Mouse (Mus musculus): ENCODE measurements around the gene Rassf2. TPM values are rescaled to one million over a fixed set of nuclear protein-coding genes. Genes with fewer than 3 reads are reported as not detected.

Rassf2 gene
- 28.2 and 29.0 TPM in 2 replicates for polyA plus RNA-seq (2014; fragmentation: Nextera tagmentation; extraction: Ambion mirVana)

GRCm38 (mm10) chr2:132029646-132030417 lies at the start of gene Rassf2:
Gene Rassf2, minus strand, starts transcription at chr2:132030258.
- Histone ChIP-seq H3K27me3 (ENCODE audit: control insufficient read depth, insufficient read depth, low read length) (no peaks in the 10 kb centered on the region), H3K4me1 (replicated peaks; ENCODE audit: control insufficient read depth, insufficient read depth, low read length) (peaks cover 30% of the 10 kb centered on the region), H3K9me3 (ENCODE audit: control insufficient read depth, low read length) (no peaks in the 10 kb centered on the region), H3K27ac (peak within 1 kb of the TSS; percentile 92), H3K4me3 (replicated peaks; ENCODE audit: low read length) (peak within 1 kb of the TSS; percentile 58), H3K36me3 (replicated peaks; ENCODE audit: control insufficient read depth, insufficient read depth) (no peaks in the 10 kb centered on the region), H3K4me2 (replicated peaks) (peak within 1 kb of the TSS; percentile 75), H3K9ac (peak within 1 kb of the TSS; percentile 80)
- under 1% methylated on average over 34 of the region's 48 CpGs for WGBS
- peak; percentile 82 for DNase-seq (ENCODE audit: low spot score)
- peak; percentile 93 for ATAC-seq (ENCODE audit: low FRiP score)

- H3K27me3 ChIP-seq (ENCODE audit: control insufficient read depth, insufficient read depth, low read length): no peaks in the 10 kb centered on the region
- no peak for ATAC-seq (ENCODE audit: low FRiP score)
- no peak overlapping the region for H3K27ac ChIP-seq
- 87% methylated on average over 5 of the region's 5 CpGs for WGBS
- DNase-seq (ENCODE audit: low spot score): no peak
- H3K9me3 ChIP-seq (ENCODE audit: control insufficient read depth, low read length): no peaks in the 10 kb centered on the region
- no peak overlapping the region for H3K9ac ChIP-seq
- peaks cover 55% of the 10 kb centered on the region for H3K36me3 ChIP-seq (replicated peaks; ENCODE audit: control insufficient read depth, insufficient read depth)
- H3K4me2 ChIP-seq (replicated peaks): no peak overlapping the region
- H3K4me3 ChIP-seq (replicated peaks; ENCODE audit: low read length): no peak overlapping the region
- no peaks in the 10 kb centered on the region for H3K4me1 ChIP-seq (replicated peaks; ENCODE audit: control insufficient read depth, insufficient read depth, low read length)
Observed at GRCm38 (mm10) chr2:132079139-132079538, 49.1 kb upstream of the Rassf2 start.

GRCm38 (mm10) chr2:132073052-132073451 lies 43.0 kb upstream of the Rassf2 start:
- no peak overlapping the region for H3K9ac ChIP-seq
- H3K4me2 ChIP-seq (replicated peaks): no peak overlapping the region
- H3K4me1 ChIP-seq (replicated peaks; ENCODE audit: control insufficient read depth, insufficient read depth, low read length): no peaks in the 10 kb centered on the region
- no peak overlapping the region for H3K4me3 ChIP-seq (replicated peaks; ENCODE audit: low read length)
- H3K27ac ChIP-seq: no peak overlapping the region
- no peak for ATAC-seq (ENCODE audit: low FRiP score)
- peaks cover 85% of the 10 kb centered on the region for H3K36me3 ChIP-seq (replicated peaks; ENCODE audit: control insufficient read depth, insufficient read depth)
- DNase-seq (ENCODE audit: low spot score): no peak
- 73% methylated on average over 3 of the region's 3 CpGs for WGBS
- no peaks in the 10 kb centered on the region for H3K27me3 ChIP-seq (ENCODE audit: control insufficient read depth, insufficient read depth, low read length)
- no peaks in the 10 kb centered on the region for H3K9me3 ChIP-seq (ENCODE audit: control insufficient read depth, low read length)

- no peak overlapping the region for H3K4me2 ChIP-seq (replicated peaks)
- no peaks in the 10 kb centered on the region for H3K4me1 ChIP-seq (replicated peaks; ENCODE audit: control insufficient read depth, insufficient read depth, low read length)
- DNase-seq (ENCODE audit: low spot score) (no peak), ATAC-seq (ENCODE audit: low FRiP score) (no peak)
- H3K27ac ChIP-seq: no peak overlapping the region
- no peak overlapping the region for H3K9ac ChIP-seq
- WGBS: 89% methylated on average over 10 of the region's 10 CpGs
- no peak overlapping the region for H3K4me3 ChIP-seq (replicated peaks; ENCODE audit: low read length)
- H3K36me3 ChIP-seq (replicated peaks; ENCODE audit: control insufficient read depth, insufficient read depth): peaks cover 83% of the 10 kb centered on the region
- no peaks in the 10 kb centered on the region for H3K27me3 ChIP-seq (ENCODE audit: control insufficient read depth, insufficient read depth, low read length)
- H3K9me3 ChIP-seq (ENCODE audit: control insufficient read depth, low read length): no peaks in the 10 kb centered on the region
Observed at GRCm38 (mm10) chr2:132069985-132070735, 40.1 kb upstream of the Rassf2 start.

GRCm38 (mm10) chr2:132064185-132064831 lies 34.2 kb upstream of the Rassf2 start:
- peaks cover 71% of the 10 kb centered on the region for H3K36me3 ChIP-seq (replicated peaks; ENCODE audit: control insufficient read depth, insufficient read depth)
- no peak overlapping the region for H3K27ac ChIP-seq
- no peak overlapping the region for H3K9ac ChIP-seq
- WGBS: 83% methylated on average over 11 of the region's 11 CpGs
- no peaks in the 10 kb centered on the region for H3K27me3 ChIP-seq (ENCODE audit: control insufficient read depth, insufficient read depth, low read length)
- H3K4me3 ChIP-seq (replicated peaks; ENCODE audit: low read length): no peak overlapping the region
- DNase-seq (ENCODE audit: low spot score): no peak
- ATAC-seq (ENCODE audit: low FRiP score): no peak; the same call in 1 of the 2 replicates
- no peaks in the 10 kb centered on the region for H3K4me1 ChIP-seq (replicated peaks; ENCODE audit: control insufficient read depth, insufficient read depth, low read length)
- no peaks in the 10 kb centered on the region for H3K9me3 ChIP-seq (ENCODE audit: control insufficient read depth, low read length)
- no peak overlapping the region for H3K4me2 ChIP-seq (replicated peaks)

- ATAC-seq (ENCODE audit: low FRiP score): no peak
- DNase-seq (ENCODE audit: low spot score): no peak
- Histone ChIP-seq H3K4me2 (replicated peaks) (no peak overlapping the region), H3K4me1 (replicated peaks; ENCODE audit: control insufficient read depth, insufficient read depth, low read length) (no peaks in the 10 kb centered on the region), H3K9ac (no peak overlapping the region), H3K27me3 (ENCODE audit: control insufficient read depth, insufficient read depth, low read length) (no peaks in the 10 kb centered on the region), H3K9me3 (ENCODE audit: control insufficient read depth, low read length) (no peaks in the 10 kb centered on the region), H3K4me3 (replicated peaks; ENCODE audit: low read length) (no peak overlapping the region), H3K36me3 (replicated peaks; ENCODE audit: control insufficient read depth, insufficient read depth) (peaks cover 71% of the 10 kb centered on the region), H3K27ac (no peak overlapping the region)
- 79% methylated on average over 3 of the region's 3 CpGs for WGBS
Observed at GRCm38 (mm10) chr2:132063776-132064175, 33.7 kb upstream of the Rassf2 start.

- H3K9me3 ChIP-seq (ENCODE audit: control insufficient read depth, low read length): no peaks in the 10 kb centered on the region
- no peak overlapping the region for H3K4me2 ChIP-seq (replicated peaks)
- ATAC-seq (ENCODE audit: low FRiP score): no peak
- 94% methylated on average over 11 of the region's 11 CpGs for WGBS
- peaks cover 84% of the 10 kb centered on the region for H3K36me3 ChIP-seq (replicated peaks; ENCODE audit: control insufficient read depth, insufficient read depth)
- DNase-seq (ENCODE audit: low spot score): no peak
- H3K27ac ChIP-seq: no peak overlapping the region
- no peaks in the 10 kb centered on the region for H3K27me3 ChIP-seq (ENCODE audit: control insufficient read depth, insufficient read depth, low read length)
- H3K4me1 ChIP-seq (replicated peaks; ENCODE audit: control insufficient read depth, insufficient read depth, low read length): no peaks in the 10 kb centered on the region
- no peak overlapping the region for H3K9ac ChIP-seq
- no peak overlapping the region for H3K4me3 ChIP-seq (replicated peaks; ENCODE audit: low read length)
Observed at GRCm38 (mm10) chr2:132061884-132062283, 31.8 kb upstream of the Rassf2 start.

- WGBS: 88% methylated on average over 8 of the region's 8 CpGs
- H3K27ac ChIP-seq: no peak overlapping the region
- peaks cover 85% of the 10 kb centered on the region for H3K36me3 ChIP-seq (replicated peaks; ENCODE audit: control insufficient read depth, insufficient read depth)
- ATAC-seq (ENCODE audit: low FRiP score) (no peak), DNase-seq (ENCODE audit: low spot score) (no peak)
- H3K4me2 ChIP-seq (replicated peaks): no peak overlapping the region
- no peaks in the 10 kb centered on the region for H3K9me3 ChIP-seq (ENCODE audit: control insufficient read depth, low read length)
- H3K4me3 ChIP-seq (replicated peaks; ENCODE audit: low read length): no peak overlapping the region
- no peaks in the 10 kb centered on the region for H3K27me3 ChIP-seq (ENCODE audit: control insufficient read depth, insufficient read depth, low read length)
- H3K4me1 ChIP-seq (replicated peaks; ENCODE audit: control insufficient read depth, insufficient read depth, low read length): no peaks in the 10 kb centered on the region
- H3K9ac ChIP-seq: no peak overlapping the region
Observed at GRCm38 (mm10) chr2:132059919-132060318, 29.9 kb upstream of the Rassf2 start.

- H3K36me3 ChIP-seq (replicated peaks; ENCODE audit: control insufficient read depth, insufficient read depth): peaks cover 62% of the 10 kb centered on the region
Observed at GRCm38 (mm10) chr2:132055349-132055753, 25.3 kb upstream of the Rassf2 start.

More at GRCm38 (mm10) chr2:132055349-132055753, 25.3 kb upstream of the Rassf2 start:
- H3K9ac ChIP-seq: no peak overlapping the region
- no peak overlapping the region for H3K4me3 ChIP-seq (replicated peaks; ENCODE audit: low read length)
- no peaks in the 10 kb centered on the region for H3K9me3 ChIP-seq (ENCODE audit: control insufficient read depth, low read length)
- WGBS: 92% methylated on average over 8 of the region's 8 CpGs
- no peak overlapping the region for H3K27ac ChIP-seq
- DNase-seq (ENCODE audit: low spot score): no peak
- H3K27me3 ChIP-seq (ENCODE audit: control insufficient read depth, insufficient read depth, low read length): no peaks in the 10 kb centered on the region
- no peak for ATAC-seq (ENCODE audit: low FRiP score)
- H3K4me2 ChIP-seq (replicated peaks): no peak overlapping the region
- no peaks in the 10 kb centered on the region for H3K4me1 ChIP-seq (replicated peaks; ENCODE audit: control insufficient read depth, insufficient read depth, low read length)

Measured in hindbrain, embryonic 14.5 days (tissue).